Mouse (Mus musculus): ENCODE results near the gene Rexo5. TPM values are rescaled to one million over a fixed set of nuclear protein-coding genes. Genes with fewer than 3 reads are reported as not detected.
A peak's percentile ranks its signal among the peaks of the same experiment; 100 is the strongest.

Gene Rexo5
- polyA plus RNA-seq (2015; fragmentation: Nextera tagmentation; extraction: Ambion mirVana) = 10.8 and 14.2 TPM in 2 replicates

GRCm38 (mm10) chr7:119793586-119794250 is at the start of gene Rexo5, which contains the start of gene Eri2:
Gene Rexo5 (plus strand): TSS chr7:119794006.
Gene Eri2 (minus strand): TSS chr7:119794058.
- Histone ChIP-seq H3K4me3 (replicated peaks; ENCODE audit: low read length) (peak within 1 kb of the TSS; percentile 82), H3K9ac (replicated peaks; ENCODE audit: low read depth, low read length) (peak within 1 kb of the TSS; percentile 79), H3K27me3 (replicated peaks; ENCODE audit: control insufficient read depth, insufficient read depth, low read length) (no peaks in the 10 kb centered on the region), H3K36me3 (ENCODE audit: control insufficient read depth, insufficient read depth) (peaks cover 4% of the 10 kb centered on the region), H3K4me1 (replicated peaks; ENCODE audit: control insufficient read depth, insufficient read depth, low read length) (peaks cover 8% of the 10 kb centered on the region), H3K27ac (ENCODE audit: low read length) (no peak within 1 kb of the TSS), H3K4me2 (ENCODE audit: low read length) (peak within 1 kb of the TSS; percentile 88), H3K9me3 (ENCODE audit: control insufficient read depth, low read length) (no peaks in the 10 kb centered on the region)
- under 1% methylated on average over 53 of the region's 53 CpGs for WGBS
- ATAC-seq = peak; percentile 99

DNA sequence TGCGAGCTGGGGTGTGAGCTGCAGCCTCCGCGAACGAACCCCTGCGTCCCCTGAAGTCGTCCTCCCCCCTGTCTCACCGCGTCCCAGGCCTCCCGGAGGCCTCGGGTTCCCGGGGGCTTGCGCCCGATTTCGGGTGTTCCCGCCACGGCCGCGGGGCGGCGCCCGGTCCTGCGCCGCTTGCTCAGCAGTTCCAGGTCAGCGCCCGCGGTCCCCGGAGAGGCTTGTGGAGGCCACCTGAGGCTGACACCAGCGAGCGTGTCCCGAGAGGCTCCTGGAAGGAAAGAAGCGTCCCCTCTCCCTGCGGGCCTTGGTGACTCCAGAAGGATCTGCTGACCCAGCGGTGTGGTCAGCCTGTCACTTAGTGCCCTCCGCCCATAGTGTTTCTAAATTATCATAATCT is 49.5 kb upstream of the Rexo5 start:
- Histone ChIP-seq H3K4me3 (replicated peaks; ENCODE audit: low read length) (no peak overlapping the region), H3K27ac (ENCODE audit: low read length) (no peak overlapping the region), H3K4me1 (replicated peaks; ENCODE audit: control insufficient read depth, insufficient read depth, low read length) (0 out of 2 replicates have a peak, but pooled peaks cover 3% of the 10 kb centered on the region), H3K4me2 (ENCODE audit: low read length) (peak overlapping the region; percentile 28), H3K36me3 (ENCODE audit: control insufficient read depth, insufficient read depth) (no peaks in the 10 kb centered on the region), H3K9ac (replicated peaks; ENCODE audit: low read depth, low read length) (no peak overlapping the region), H3K27me3 (replicated peaks; ENCODE audit: control insufficient read depth, insufficient read depth, low read length) (no peaks in the 10 kb centered on the region), H3K9me3 (ENCODE audit: control insufficient read depth, low read length) (no peaks in the 10 kb centered on the region)
- WGBS = 8% methylated on average over 34 of the region's 34 CpGs
- 0 out of 2 replicates have a peak, but pooled peaks have one; percentile 28 for ATAC-seq

- no peak for ATAC-seq
- WGBS = 48% methylated on average over 1 of the region's 1 CpGs
- Histone ChIP-seq H3K9ac (replicated peaks; ENCODE audit: low read depth, low read length) (no peak overlapping the region), H3K4me3 (replicated peaks; ENCODE audit: low read length) (no peak overlapping the region), H3K36me3 (ENCODE audit: control insufficient read depth, insufficient read depth) (no peaks in the 10 kb centered on the region), H3K4me2 (ENCODE audit: low read length) (no peak overlapping the region), H3K27me3 (replicated peaks; ENCODE audit: control insufficient read depth, insufficient read depth, low read length) (no peaks in the 10 kb centered on the region), H3K4me1 (replicated peaks; ENCODE audit: control insufficient read depth, insufficient read depth, low read length) (0 out of 2 replicates have a peak, but pooled peaks cover 3% of the 10 kb centered on the region), H3K27ac (ENCODE audit: low read length) (no peak overlapping the region), H3K9me3 (ENCODE audit: control insufficient read depth, low read length) (no peaks in the 10 kb centered on the region)
Measured at GRCm38 (mm10) chr7:119745869-119746268, 47.9 kb upstream of the Rexo5 start.

- Histone ChIP-seq H3K9ac (replicated peaks; ENCODE audit: low read depth, low read length) (no peak overlapping the region), H3K36me3 (ENCODE audit: control insufficient read depth, insufficient read depth) (no peaks in the 10 kb centered on the region), H3K4me2 (ENCODE audit: low read length) (no peak overlapping the region), H3K4me3 (replicated peaks; ENCODE audit: low read length) (no peak overlapping the region), H3K4me1 (replicated peaks; ENCODE audit: control insufficient read depth, insufficient read depth, low read length) (0 out of 2 replicates have a peak, but pooled peaks cover 3% of the 10 kb centered on the region), H3K27me3 (replicated peaks; ENCODE audit: control insufficient read depth, insufficient read depth, low read length) (no peaks in the 10 kb centered on the region), H3K9me3 (ENCODE audit: control insufficient read depth, low read length) (no peaks in the 10 kb centered on the region), H3K27ac (ENCODE audit: low read length) (no peak overlapping the region)
- no peak for ATAC-seq
- 80% methylated on average over 2 of the region's 2 CpGs for WGBS
Measured at GRCm38 (mm10) chr7:119748761-119749160, 45.0 kb upstream of the Rexo5 start.

DNA sequence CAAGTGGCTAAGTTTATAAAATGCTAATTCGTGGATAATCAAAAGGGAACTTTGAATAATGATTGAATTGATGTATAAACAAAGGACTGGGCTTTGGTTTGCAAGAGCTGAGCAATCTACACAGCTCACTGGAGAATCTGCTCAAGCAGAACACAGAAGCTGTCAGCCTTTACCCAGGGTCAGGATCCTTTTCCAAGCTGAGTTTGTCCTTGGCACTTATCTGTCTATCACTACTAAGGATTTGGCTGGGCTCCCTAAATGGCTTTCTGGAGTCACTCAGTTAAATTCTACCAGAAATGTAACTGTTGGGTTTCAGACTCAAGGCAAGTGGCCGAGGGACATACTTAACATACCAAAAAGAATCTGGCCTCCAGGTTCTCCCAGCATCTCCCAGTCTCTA is 43.9 kb upstream of the Rexo5 start:
- no peak overlapping the region for H3K9ac ChIP-seq (replicated peaks; ENCODE audit: low read depth, low read length)
- H3K9me3 ChIP-seq (ENCODE audit: control insufficient read depth, low read length) = no peaks in the 10 kb centered on the region
- H3K27me3 ChIP-seq (replicated peaks; ENCODE audit: control insufficient read depth, insufficient read depth, low read length) = no peaks in the 10 kb centered on the region
- H3K36me3 ChIP-seq (ENCODE audit: control insufficient read depth, insufficient read depth) = no peaks in the 10 kb centered on the region
- no peaks in the 10 kb centered on the region for H3K4me1 ChIP-seq (replicated peaks; ENCODE audit: control insufficient read depth, insufficient read depth, low read length)
- WGBS = 60% methylated on average over 2 of the region's 2 CpGs
- ATAC-seq = no peak
- H3K27ac ChIP-seq (ENCODE audit: low read length) = no peak overlapping the region
- no peak overlapping the region for H3K4me3 ChIP-seq (replicated peaks; ENCODE audit: low read length)
- no peak overlapping the region for H3K4me2 ChIP-seq (ENCODE audit: low read length)

DNA sequence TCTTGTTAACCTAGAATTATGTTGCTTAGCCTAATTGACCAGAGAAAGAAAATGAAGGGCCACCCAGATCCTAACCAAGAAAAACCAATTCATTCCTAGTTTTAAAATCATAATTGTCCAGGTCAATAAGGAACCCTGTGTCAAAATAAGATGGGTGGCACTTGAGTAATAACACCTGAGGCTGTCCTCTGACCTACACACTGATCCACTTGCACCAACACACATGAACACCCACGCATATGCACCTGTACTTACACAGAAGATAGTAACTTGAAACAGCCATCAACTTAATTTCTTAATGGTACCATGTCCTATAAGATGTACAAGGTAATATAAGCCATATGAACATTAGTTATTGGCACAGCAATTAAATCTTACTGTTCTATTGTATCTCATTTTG is 40.1 kb upstream of the Rexo5 start:
- H3K4me2 ChIP-seq (ENCODE audit: low read length) = no peak overlapping the region
- WGBS = 100% methylated on average over 1 of the region's 1 CpGs
- no peak for ATAC-seq
- H3K9me3 ChIP-seq (ENCODE audit: control insufficient read depth, low read length) = no peaks in the 10 kb centered on the region
- no peak overlapping the region for H3K9ac ChIP-seq (replicated peaks; ENCODE audit: low read depth, low read length)
- no peaks in the 10 kb centered on the region for H3K36me3 ChIP-seq (ENCODE audit: control insufficient read depth, insufficient read depth)
- no peak overlapping the region for H3K27ac ChIP-seq (ENCODE audit: low read length)
- H3K4me1 ChIP-seq (replicated peaks; ENCODE audit: control insufficient read depth, insufficient read depth, low read length) = no peaks in the 10 kb centered on the region
- H3K27me3 ChIP-seq (replicated peaks; ENCODE audit: control insufficient read depth, insufficient read depth, low read length) = no peaks in the 10 kb centered on the region
- no peak overlapping the region for H3K4me3 ChIP-seq (replicated peaks; ENCODE audit: low read length)

DNA sequence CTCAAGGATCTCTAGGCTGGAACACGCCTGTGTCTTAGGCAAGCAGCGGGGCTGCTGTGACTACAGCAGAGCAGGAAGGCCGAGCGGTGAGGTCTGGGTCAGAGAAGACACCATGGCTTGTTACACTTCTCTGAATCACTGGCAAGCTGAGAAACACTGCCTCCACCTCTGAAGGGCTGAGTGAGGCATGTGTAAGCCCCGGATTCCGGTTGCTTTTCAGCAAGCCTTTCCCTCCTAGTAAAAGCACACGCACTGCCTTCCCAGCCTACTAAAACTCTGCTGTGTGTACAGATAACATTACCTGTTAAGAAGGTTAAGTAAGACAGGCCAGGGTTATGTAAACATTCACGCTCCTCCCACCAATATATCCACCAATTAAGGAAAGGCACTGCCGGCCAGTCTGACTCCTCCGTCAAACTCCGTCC is 33.3 kb upstream of the Rexo5 start, which contains the start of gene Acsm3:
Gene Acsm3 (plus strand): TSS at position 397 of the 425 bp plus-strand sequence.
- WGBS = 91% methylated on average over 11 of the region's 11 CpGs
- no peak for ATAC-seq

DNA sequence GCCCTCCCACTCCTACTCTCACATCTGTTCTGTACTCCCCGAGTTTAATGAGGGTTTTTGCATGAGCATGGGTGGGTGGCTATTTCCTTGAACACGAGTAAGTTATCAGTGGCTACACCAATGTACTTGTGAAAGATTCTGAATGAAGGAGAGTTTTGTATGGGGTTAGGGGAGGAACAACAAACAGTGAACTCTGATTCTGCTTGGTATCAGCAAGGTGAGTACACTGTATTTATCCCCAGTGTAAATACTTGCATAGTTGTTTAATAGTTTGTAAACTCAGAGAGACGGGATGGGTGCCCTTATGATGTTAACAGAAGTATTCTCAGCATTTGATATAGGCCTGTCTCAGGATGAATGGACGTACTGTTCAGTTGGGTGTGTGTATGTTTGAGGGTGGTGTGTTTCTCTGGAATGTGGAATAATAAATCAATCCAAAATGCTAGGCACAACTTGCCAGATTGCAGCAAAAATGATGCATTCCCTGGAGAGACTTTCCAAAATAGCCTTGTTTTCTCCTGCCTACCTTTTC is 31.6 kb upstream of the Rexo5 start:
- Histone ChIP-seq H3K4me3 (replicated peaks; ENCODE audit: low read length) (no peak overlapping the region), H3K9ac (replicated peaks; ENCODE audit: low read depth, low read length) (no peak overlapping the region), H3K36me3 (ENCODE audit: control insufficient read depth, insufficient read depth) (no peaks in the 10 kb centered on the region), H3K27ac (ENCODE audit: low read length) (no peak overlapping the region), H3K4me1 (replicated peaks; ENCODE audit: control insufficient read depth, insufficient read depth, low read length) (no peaks in the 10 kb centered on the region), H3K27me3 (replicated peaks; ENCODE audit: control insufficient read depth, insufficient read depth, low read length) (no peaks in the 10 kb centered on the region), H3K4me2 (ENCODE audit: low read length) (no peak overlapping the region), H3K9me3 (ENCODE audit: control insufficient read depth, low read length) (no peaks in the 10 kb centered on the region)
- no peak for ATAC-seq
- WGBS = 70% methylated on average over 4 of the region's 4 CpGs

More for the DNA sequence above, 33.3 kb upstream of the Rexo5 start, which contains the start of gene Acsm3:
- Histone ChIP-seq H3K9me3 (ENCODE audit: control insufficient read depth, low read length) (no peaks in the 10 kb centered on the region), H3K27ac (ENCODE audit: low read length) (no peak within 1 kb of the TSS), H3K27me3 (replicated peaks; ENCODE audit: control insufficient read depth, insufficient read depth, low read length) (no peaks in the 10 kb centered on the region), H3K9ac (replicated peaks; ENCODE audit: low read depth, low read length) (no peak within 1 kb of the TSS), H3K36me3 (ENCODE audit: control insufficient read depth, insufficient read depth) (no peaks in the 10 kb centered on the region), H3K4me1 (replicated peaks; ENCODE audit: control insufficient read depth, insufficient read depth, low read length) (no peaks in the 10 kb centered on the region), H3K4me2 (ENCODE audit: low read length) (no peak within 1 kb of the TSS), H3K4me3 (replicated peaks; ENCODE audit: low read length) (no peak within 1 kb of the TSS)

- Histone ChIP-seq H3K27me3 (replicated peaks; ENCODE audit: control insufficient read depth, insufficient read depth, low read length) (no peaks in the 10 kb centered on the region), H3K36me3 (ENCODE audit: control insufficient read depth, insufficient read depth) (no peaks in the 10 kb centered on the region), H3K4me3 (replicated peaks; ENCODE audit: low read length) (no peak overlapping the region), H3K4me1 (replicated peaks; ENCODE audit: control insufficient read depth, insufficient read depth, low read length) (no peaks in the 10 kb centered on the region), H3K4me2 (ENCODE audit: low read length) (no peak overlapping the region), H3K9me3 (ENCODE audit: control insufficient read depth, low read length) (no peaks in the 10 kb centered on the region), H3K27ac (ENCODE audit: low read length) (no peak overlapping the region), H3K9ac (replicated peaks; ENCODE audit: low read depth, low read length) (no peak overlapping the region)
- 91% methylated on average over 3 of the region's 3 CpGs for WGBS
- no peak for ATAC-seq
Measured at GRCm38 (mm10) chr7:119764377-119764776, 29.4 kb upstream of the Rexo5 start.
